Mouse (Mus musculus): Measurements from ENCODE around the gene Etv6. TPM values are rescaled to one million over a fixed set of nuclear protein-coding genes. Genes with fewer than 3 reads are reported as not detected.
A peak's percentile ranks its signal among the peaks of the same experiment; 100 is the strongest.

Etv6 gene
- polyA plus RNA-seq, 1 experiment from 2014 or later = 5.9 TPM

GRCm38 (mm10) chr6:134040312-134040711, 4.8 kb downstream of the Etv6 start:
- H3K27ac ChIP-seq (replicated peaks) = no peak overlapping the region
- H3K9me3 ChIP-seq (ENCODE audit: control insufficient read depth, low read length) = no peaks in the 10 kb centered on the region
- peak overlapping the region; percentile 13; the same call in 1 of the 2 replicates for H3K9ac ChIP-seq (ENCODE audit: low read length)
- no peak overlapping the region for H3K4me2 ChIP-seq (replicated peaks; ENCODE audit: low read depth)
- H3K4me3 ChIP-seq (ENCODE audit: low read depth, low read length) = no peak overlapping the region
- no peaks in the 10 kb centered on the region for H3K36me3 ChIP-seq (ENCODE audit: control insufficient read depth, insufficient read depth, low read length)
- peaks cover 12% of the 10 kb centered on the region for H3K4me1 ChIP-seq (replicated peaks; ENCODE audit: control insufficient read depth, insufficient read depth)
- WGBS = 61% methylated on average over 3 of the region's 3 CpGs
- DNase-seq (ENCODE audit: low spot score) = no peak
- TF ChIP-seq EP300 (optimal IDR thresholded peaks at IDR 0.05) = no peak
- no peak for TF ChIP-seq CTCF (IDR thresholded peaks at IDR 0.05; ENCODE audit: low read depth)
- no peaks in the 10 kb centered on the region for H3K27me3 ChIP-seq (ENCODE audit: control insufficient read depth, insufficient read depth, low read length)
- no peak for ATAC-seq (ENCODE audit: low FRiP score, low TSS enrichment)

GRCm38 (mm10) chr6:134041286-134041685, 5.8 kb downstream of the Etv6 start:
- DNase-seq (ENCODE audit: low spot score) (no peak), ATAC-seq (ENCODE audit: low FRiP score, low TSS enrichment) (no peak)
- Histone ChIP-seq H3K4me3 (ENCODE audit: low read depth, low read length) (no peak overlapping the region), H3K27ac (replicated peaks) (no peak overlapping the region), H3K4me2 (replicated peaks; ENCODE audit: low read depth) (no peak overlapping the region), H3K36me3 (ENCODE audit: control insufficient read depth, insufficient read depth, low read length) (no peaks in the 10 kb centered on the region), H3K4me1 (replicated peaks; ENCODE audit: control insufficient read depth, insufficient read depth) (peaks cover 12% of the 10 kb centered on the region), H3K27me3 (ENCODE audit: control insufficient read depth, insufficient read depth, low read length) (no peaks in the 10 kb centered on the region), H3K9ac (ENCODE audit: low read length) (no peak overlapping the region), H3K9me3 (ENCODE audit: control insufficient read depth, low read length) (no peaks in the 10 kb centered on the region)
- TF ChIP-seq EP300 (optimal IDR thresholded peaks at IDR 0.05) = no peak
- TF ChIP-seq CTCF (IDR thresholded peaks at IDR 0.05; ENCODE audit: low read depth) = no peak
- 69% methylated on average over 7 of the region's 7 CpGs for WGBS

GRCm38 (mm10) chr6:134041916-134042315, 6.4 kb downstream of the Etv6 start:
- Histone ChIP-seq H3K9ac (ENCODE audit: low read length) (no peak overlapping the region), H3K36me3 (ENCODE audit: control insufficient read depth, insufficient read depth, low read length) (no peaks in the 10 kb centered on the region), H3K4me2 (replicated peaks; ENCODE audit: low read depth) (no peak overlapping the region), H3K27me3 (ENCODE audit: control insufficient read depth, insufficient read depth, low read length) (no peaks in the 10 kb centered on the region), H3K4me3 (ENCODE audit: low read depth, low read length) (no peak overlapping the region), H3K4me1 (replicated peaks; ENCODE audit: control insufficient read depth, insufficient read depth) (peaks cover 12% of the 10 kb centered on the region), H3K9me3 (ENCODE audit: control insufficient read depth, low read length) (no peaks in the 10 kb centered on the region), H3K27ac (replicated peaks) (no peak overlapping the region)
- TF ChIP-seq EP300 (optimal IDR thresholded peaks at IDR 0.05) = no peak
- peak; percentile 9; the same call in 1 of the 2 replicates for TF ChIP-seq CTCF (IDR thresholded peaks at IDR 0.05; ENCODE audit: low read depth)
- DNase-seq (ENCODE audit: low spot score) = no peak
- no peak for ATAC-seq (ENCODE audit: low FRiP score, low TSS enrichment)
- WGBS = 45% methylated on average over 12 of the region's 12 CpGs

- Histone ChIP-seq H3K4me2 (replicated peaks; ENCODE audit: low read depth) (no peak overlapping the region), H3K9ac (ENCODE audit: low read length) (no peak overlapping the region), H3K9me3 (ENCODE audit: control insufficient read depth, low read length) (no peaks in the 10 kb centered on the region), H3K27me3 (ENCODE audit: control insufficient read depth, insufficient read depth, low read length) (no peaks in the 10 kb centered on the region), H3K36me3 (ENCODE audit: control insufficient read depth, insufficient read depth, low read length) (no peaks in the 10 kb centered on the region), H3K27ac (replicated peaks) (no peak overlapping the region), H3K4me3 (ENCODE audit: low read depth, low read length) (no peak overlapping the region), H3K4me1 (replicated peaks; ENCODE audit: control insufficient read depth, insufficient read depth) (peaks cover 8% of the 10 kb centered on the region; the same call in 1 of the 2 replicates)
- WGBS = 16% methylated on average over 7 of the region's 7 CpGs
- TF ChIP-seq EP300 (optimal IDR thresholded peaks at IDR 0.05) (no peak), CTCF (IDR thresholded peaks at IDR 0.05; ENCODE audit: low read depth) (no peak)
- DNase-seq (ENCODE audit: low spot score) (no peak), ATAC-seq (ENCODE audit: low FRiP score, low TSS enrichment) (no peak)
Observed at GRCm38 (mm10) chr6:134043545-134043944, 8.0 kb downstream of the Etv6 start.

- no peaks in the 10 kb centered on the region for H3K27me3 ChIP-seq (ENCODE audit: control insufficient read depth, insufficient read depth, low read length)
- no peak for ATAC-seq (ENCODE audit: low FRiP score, low TSS enrichment)
- no peaks in the 10 kb centered on the region for H3K9me3 ChIP-seq (ENCODE audit: control insufficient read depth, low read length)
- H3K27ac ChIP-seq (replicated peaks) = no peak overlapping the region
- H3K4me1 ChIP-seq (replicated peaks; ENCODE audit: control insufficient read depth, insufficient read depth) = peaks cover 3% of the 10 kb centered on the region; the same call in 1 of the 2 replicates
- H3K9ac ChIP-seq (ENCODE audit: low read length) = no peak overlapping the region
- TF ChIP-seq CTCF (IDR thresholded peaks at IDR 0.05; ENCODE audit: low read depth) (no peak), EP300 (optimal IDR thresholded peaks at IDR 0.05) (no peak)
- H3K4me2 ChIP-seq (replicated peaks; ENCODE audit: low read depth) = no peak overlapping the region
- no peaks in the 10 kb centered on the region for H3K36me3 ChIP-seq (ENCODE audit: control insufficient read depth, insufficient read depth, low read length)
- 75% methylated on average over 9 of the region's 9 CpGs for WGBS
- no peak overlapping the region for H3K4me3 ChIP-seq (ENCODE audit: low read depth, low read length)
- no peak for DNase-seq (ENCODE audit: low spot score)
Observed at GRCm38 (mm10) chr6:134045092-134045868, 9.8 kb downstream of the Etv6 start.

GRCm38 (mm10) chr6:134046136-134046535, 10.6 kb downstream of the Etv6 start:
- Histone ChIP-seq H3K4me1 (replicated peaks; ENCODE audit: control insufficient read depth, insufficient read depth) (peaks cover 3% of the 10 kb centered on the region; the same call in 1 of the 2 replicates), H3K4me2 (replicated peaks; ENCODE audit: low read depth) (no peak overlapping the region), H3K36me3 (ENCODE audit: control insufficient read depth, insufficient read depth, low read length) (no peaks in the 10 kb centered on the region), H3K9me3 (ENCODE audit: control insufficient read depth, low read length) (no peaks in the 10 kb centered on the region), H3K9ac (ENCODE audit: low read length) (no peak overlapping the region), H3K27ac (replicated peaks) (no peak overlapping the region), H3K4me3 (ENCODE audit: low read depth, low read length) (no peak overlapping the region), H3K27me3 (ENCODE audit: control insufficient read depth, insufficient read depth, low read length) (no peaks in the 10 kb centered on the region)
- WGBS = 53% methylated on average over 5 of the region's 5 CpGs
- TF ChIP-seq CTCF (IDR thresholded peaks at IDR 0.05; ENCODE audit: low read depth) = no peak
- TF ChIP-seq EP300 (optimal IDR thresholded peaks at IDR 0.05) = no peak
- DNase-seq (ENCODE audit: low spot score) = no peak
- ATAC-seq (ENCODE audit: low FRiP score, low TSS enrichment) = no peak
